Mouse (Mus musculus) midbrain, embryonic 15.5 days (tissue): Measurements from ENCODE around the gene Ormdl2. TPM values are rescaled to one million over a fixed set of nuclear protein-coding genes. Genes with fewer than 3 reads are reported as not detected.
A peak's percentile ranks its signal among the peaks of the same experiment; 100 is the strongest.

Source experiments
- ATAC-seq: fragments of 200-750 bp; cut with Nextera tagmentation; replicated peaks from 2 replicates; pipeline ENCODE4 v1.8.0; 2017; ENCODE audit warnings: moderate TSS enrichment
- H3K27ac ChIP-seq: fragments of 300-500 bp; sonication (generic); 2 replicates; pipeline ENCODE4 v1.5.1; 2015; ENCODE audit warnings: mild to moderate bottlenecking, inconsistent platforms
- H3K27me3 ChIP-seq: fragments of 300-500 bp; sonication (generic); replicated peaks from 2 replicates; pipeline ENCODE4 v1.6.1; 2015; ENCODE audit warnings: inconsistent platforms
- H3K36me3 ChIP-seq: fragments of 300-500 bp; sonication (generic); replicated peaks from 2 replicates; pipeline ENCODE4 v1.6.1; 2015; ENCODE audit warnings: inconsistent platforms
- H3K4me1 ChIP-seq: fragments of 300-500 bp; sonication (generic); 2 replicates; pipeline ENCODE4 v1.6.1; 2015; ENCODE audit warnings: inconsistent platforms
- H3K4me2 ChIP-seq: fragments of 300-500 bp; sonication (generic); 2 replicates; pipeline ENCODE4 v1.6.1; 2015; ENCODE audit warnings: inconsistent platforms, mild to moderate bottlenecking, moderate library complexity
- H3K4me3 ChIP-seq: fragments of 300-500 bp; sonication (generic); 2 replicates; pipeline ENCODE4 v1.5.1; 2015; ENCODE audit warnings: mild to moderate bottlenecking, inconsistent platforms
- H3K9ac ChIP-seq: fragments of 300-500 bp; sonication (generic); 2 replicates; pipeline ENCODE4 v1.6.1; 2015; ENCODE audit warnings: mild to moderate bottlenecking, inconsistent platforms
- H3K9me3 ChIP-seq: fragments of 300-500 bp; sonication (generic); 2 replicates; pipeline ENCODE4 v1.6.1; 2016; ENCODE audit warnings: inconsistent platforms
- WGBS: fragments of 180-500 bp; shearing (Covaris S2); methylation state at CpG from one replicate; pipeline ENCODE4 v1.1.7; 2015; ENCODE audit warnings: mixed read lengths; 5-methylcytosine and 5-hydroxymethylcytosine counted together
- polyA plus RNA-seq: library from polyadenylated mRNA; unstranded; fragments of >200 nt; fragmentation: Nextera tagmentation; extraction: Ambion mirVana; gene quantifications from 2 replicates; pipeline ENCODE4 v1.2.1, GENCODE M21; 2015

Ormdl2 gene
- polyA plus RNA-seq, 1 experiment from 2014 or later: 22.7 TPM

DNA sequence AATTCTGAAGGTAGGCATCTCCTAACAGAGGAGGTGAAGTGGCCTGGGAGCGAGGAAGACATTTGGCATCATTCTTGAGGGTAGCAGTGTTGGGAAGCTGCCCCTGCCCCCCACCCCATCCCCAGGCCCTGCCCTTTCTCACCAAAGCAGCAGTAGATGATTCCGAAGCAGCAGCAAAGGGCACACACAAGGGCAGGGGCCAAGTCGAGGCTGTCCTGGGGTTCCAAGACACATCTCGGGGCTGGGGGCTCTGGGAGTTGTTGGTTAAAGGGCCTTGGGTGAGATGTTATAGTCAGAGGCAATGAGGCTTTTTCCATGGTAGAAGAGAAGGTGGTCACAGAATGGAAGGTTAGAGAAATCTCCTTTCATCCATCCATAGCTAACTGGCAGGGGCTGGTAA, 18.5 kb downstream of the Ormdl2 start:
- Histone ChIP-seq H3K4me2 (peak overlapping the region; percentile 89), H3K27ac (peak overlapping the region; percentile 97; the same call in 1 of the 2 replicates), H3K36me3 (no peaks in the 10 kb centered on the region), H3K4me3 (peak overlapping the region; percentile 96; the same call in 1 of the 2 replicates), H3K27me3 (no peaks in the 10 kb centered on the region), H3K9me3 (no peaks in the 10 kb centered on the region), H3K4me1 (peaks cover 41% of the 10 kb centered on the region), H3K9ac (0 out of 2 replicates have a peak overlapping the region, but pooled peaks have one; percentile 22)
- no peak for ATAC-seq
- 65% methylated on average over 4 of the region's 4 CpGs for WGBS

DNA sequence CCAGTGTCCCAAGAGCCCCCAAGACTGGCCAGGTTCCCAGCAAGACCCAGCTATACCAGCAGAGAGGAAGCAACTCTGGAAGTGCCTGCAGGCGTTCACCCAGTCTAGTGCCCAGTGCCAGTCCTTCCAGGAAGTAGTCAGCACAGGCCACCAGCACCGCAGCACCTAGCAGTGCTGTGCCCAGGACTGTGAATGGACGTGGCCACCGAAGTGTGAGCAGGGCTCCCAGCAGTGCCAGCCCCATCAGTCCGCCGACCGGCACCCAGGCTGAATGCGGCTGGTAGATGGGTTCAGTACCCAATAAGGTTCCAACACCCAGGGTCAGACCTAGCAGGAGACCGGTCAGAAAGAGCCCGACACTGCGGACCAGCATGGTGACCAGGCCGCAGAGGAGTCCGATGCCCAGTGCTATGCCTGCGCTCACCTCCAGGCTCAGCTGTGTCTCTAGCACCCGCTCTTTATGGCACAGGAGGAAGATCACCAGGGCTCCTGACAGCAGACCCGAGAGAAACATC, 19.4 kb downstream of the Ormdl2 start:
- Histone ChIP-seq H3K27ac (no peak overlapping the region), H3K4me1 (peaks cover 32% of the 10 kb centered on the region), H3K27me3 (no peaks in the 10 kb centered on the region), H3K9ac (no peak overlapping the region), H3K36me3 (no peaks in the 10 kb centered on the region), H3K4me3 (no peak overlapping the region), H3K4me2 (no peak overlapping the region), H3K9me3 (no peaks in the 10 kb centered on the region)
- WGBS: 90% methylated on average over 16 of the region's 16 CpGs
- no peak for ATAC-seq

DNA sequence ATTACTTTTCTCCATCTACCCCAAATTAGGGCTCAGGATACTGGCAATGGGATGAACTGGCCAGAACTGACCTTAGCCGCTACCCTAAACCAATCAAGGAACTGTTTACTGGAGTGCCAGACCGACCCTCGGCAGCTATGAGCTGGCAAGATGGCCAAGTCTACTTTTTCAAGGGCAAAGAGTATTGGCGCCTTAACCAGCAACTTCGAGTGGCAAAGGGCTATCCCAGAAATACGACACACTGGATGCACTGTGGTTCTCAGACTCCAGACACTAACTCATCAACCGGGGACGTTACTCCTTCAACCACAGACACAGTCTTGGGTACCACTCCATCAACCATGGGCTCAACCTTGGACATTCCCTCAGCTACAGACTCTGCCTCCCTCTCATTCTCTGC, 22.8 kb downstream of the Ormdl2 start:
- WGBS: 98% methylated on average over 8 of the region's 8 CpGs
- H3K27ac ChIP-seq: no peak overlapping the region
- no peaks in the 10 kb centered on the region for H3K36me3 ChIP-seq
- H3K4me3 ChIP-seq: no peak overlapping the region
- no peak for ATAC-seq
- H3K9me3 ChIP-seq: no peaks in the 10 kb centered on the region
- H3K4me2 ChIP-seq: no peak overlapping the region
- peaks cover 15% of the 10 kb centered on the region for H3K4me1 ChIP-seq
- H3K27me3 ChIP-seq: no peaks in the 10 kb centered on the region
- H3K9ac ChIP-seq: no peak overlapping the region

DNA sequence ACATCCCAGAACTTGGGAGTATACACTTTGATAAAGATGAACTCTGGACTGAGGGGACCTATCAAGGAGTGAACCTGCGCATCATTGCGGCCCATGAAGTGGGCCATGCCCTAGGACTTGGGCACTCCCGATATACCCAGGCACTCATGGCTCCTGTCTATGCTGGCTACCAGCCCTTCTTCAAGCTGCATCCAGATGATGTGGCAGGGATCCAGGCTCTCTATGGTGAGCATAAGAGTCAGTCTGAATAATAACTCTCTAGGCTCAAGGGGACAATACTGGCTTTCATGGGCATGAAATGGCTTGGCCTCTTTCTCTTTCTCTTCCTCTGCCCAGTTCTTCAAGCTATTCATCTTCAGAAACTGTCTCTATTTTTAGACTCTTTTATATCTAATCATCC, 25.9 kb downstream of the Ormdl2 start:
- ATAC-seq: no peak
- 96% methylated on average over 3 of the region's 3 CpGs for WGBS
- no peak overlapping the region for H3K4me2 ChIP-seq

DNA sequence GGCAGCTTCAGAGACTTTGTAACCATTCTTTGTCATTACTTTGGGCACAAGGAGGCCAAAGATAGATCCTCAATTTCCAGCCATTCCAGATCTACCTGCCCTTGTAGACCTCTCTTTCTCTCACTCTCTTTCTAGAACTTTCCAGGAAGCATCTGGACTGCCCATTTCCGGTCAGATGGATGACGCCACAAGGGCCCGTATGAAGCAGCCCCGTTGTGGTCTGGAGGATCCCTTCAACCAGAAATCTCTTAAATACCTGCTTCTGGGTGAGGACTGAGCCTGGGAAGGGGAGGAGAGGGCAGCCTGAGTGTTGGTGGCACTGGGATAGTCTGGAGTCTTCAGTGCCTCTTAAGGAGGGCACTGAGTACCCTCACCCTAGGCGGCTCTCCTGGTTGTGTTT, 27.1 kb downstream of the Ormdl2 start:
- Histone ChIP-seq H3K9me3 (no peaks in the 10 kb centered on the region), H3K4me2 (no peak overlapping the region), H3K4me3 (no peak overlapping the region), H3K27ac (no peak overlapping the region), H3K4me1 (no peaks in the 10 kb centered on the region), H3K9ac (no peak overlapping the region), H3K27me3 (no peaks in the 10 kb centered on the region), H3K36me3 (no peaks in the 10 kb centered on the region)
- 90% methylated on average over 5 of the region's 5 CpGs for WGBS
- no peak for ATAC-seq

More for the DNA sequence above, 25.9 kb downstream of the Ormdl2 start:
- Histone ChIP-seq H3K27me3 (no peaks in the 10 kb centered on the region), H3K27ac (no peak overlapping the region), H3K9ac (no peak overlapping the region), H3K4me3 (no peak overlapping the region), H3K4me1 (no peaks in the 10 kb centered on the region), H3K9me3 (no peaks in the 10 kb centered on the region), H3K36me3 (no peaks in the 10 kb centered on the region)

DNA sequence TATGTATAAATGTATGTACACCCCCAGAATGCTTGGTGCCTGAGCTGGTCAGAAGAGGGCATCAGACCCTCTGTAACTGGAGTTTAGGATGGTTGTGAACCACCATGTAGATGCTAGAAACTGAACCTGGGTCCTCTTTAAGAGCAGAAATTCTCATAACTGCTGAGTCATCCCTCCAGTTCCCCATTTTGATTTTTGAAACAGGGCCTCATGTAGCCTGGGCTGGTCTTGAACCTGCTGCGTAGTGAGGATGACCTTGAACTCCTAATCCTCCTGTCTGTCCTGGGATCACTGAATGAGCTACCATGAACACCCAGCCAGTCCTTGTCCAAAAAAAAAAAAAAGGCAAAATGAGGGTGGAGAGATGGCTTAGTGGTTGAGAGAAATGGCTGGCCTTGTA, 28.2 kb downstream of the Ormdl2 start:
- H3K36me3 ChIP-seq: no peaks in the 10 kb centered on the region
- no peak overlapping the region for H3K4me3 ChIP-seq
- no peak overlapping the region for H3K4me2 ChIP-seq
- WGBS: 96% methylated on average over 1 of the region's 1 CpGs
- H3K27ac ChIP-seq: no peak overlapping the region
- H3K9ac ChIP-seq: no peak overlapping the region
- no peaks in the 10 kb centered on the region for H3K9me3 ChIP-seq
- no peaks in the 10 kb centered on the region for H3K4me1 ChIP-seq
- ATAC-seq: no peak
- H3K27me3 ChIP-seq: no peaks in the 10 kb centered on the region

DNA sequence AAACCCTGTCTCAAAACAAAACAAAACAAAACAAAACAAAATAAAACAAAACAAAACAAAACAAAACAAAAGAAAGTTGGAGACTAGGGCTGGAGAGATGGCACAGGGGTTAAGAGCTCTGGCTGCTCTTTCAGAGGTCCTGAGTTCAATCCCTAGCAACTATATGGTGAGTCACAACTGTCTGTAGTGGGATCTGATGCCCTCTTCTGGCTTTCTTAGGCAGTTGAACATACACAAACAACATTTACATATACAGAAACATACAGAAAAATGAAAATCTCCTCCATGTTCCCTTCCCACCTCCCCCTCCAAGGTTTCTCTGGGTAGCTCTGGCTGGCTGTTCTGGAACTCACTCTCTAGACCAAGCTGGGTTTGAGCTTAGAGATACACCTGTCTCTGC, 29.4 kb downstream of the Ormdl2 start:
- H3K4me2 ChIP-seq: no peak overlapping the region
- H3K27me3 ChIP-seq: no peaks in the 10 kb centered on the region
- H3K36me3 ChIP-seq: no peaks in the 10 kb centered on the region
- no peak overlapping the region for H3K27ac ChIP-seq
- H3K4me1 ChIP-seq: no peaks in the 10 kb centered on the region
- no peak for ATAC-seq
- H3K4me3 ChIP-seq: no peak overlapping the region
- H3K9me3 ChIP-seq: no peaks in the 10 kb centered on the region
- H3K9ac ChIP-seq: no peak overlapping the region

DNA sequence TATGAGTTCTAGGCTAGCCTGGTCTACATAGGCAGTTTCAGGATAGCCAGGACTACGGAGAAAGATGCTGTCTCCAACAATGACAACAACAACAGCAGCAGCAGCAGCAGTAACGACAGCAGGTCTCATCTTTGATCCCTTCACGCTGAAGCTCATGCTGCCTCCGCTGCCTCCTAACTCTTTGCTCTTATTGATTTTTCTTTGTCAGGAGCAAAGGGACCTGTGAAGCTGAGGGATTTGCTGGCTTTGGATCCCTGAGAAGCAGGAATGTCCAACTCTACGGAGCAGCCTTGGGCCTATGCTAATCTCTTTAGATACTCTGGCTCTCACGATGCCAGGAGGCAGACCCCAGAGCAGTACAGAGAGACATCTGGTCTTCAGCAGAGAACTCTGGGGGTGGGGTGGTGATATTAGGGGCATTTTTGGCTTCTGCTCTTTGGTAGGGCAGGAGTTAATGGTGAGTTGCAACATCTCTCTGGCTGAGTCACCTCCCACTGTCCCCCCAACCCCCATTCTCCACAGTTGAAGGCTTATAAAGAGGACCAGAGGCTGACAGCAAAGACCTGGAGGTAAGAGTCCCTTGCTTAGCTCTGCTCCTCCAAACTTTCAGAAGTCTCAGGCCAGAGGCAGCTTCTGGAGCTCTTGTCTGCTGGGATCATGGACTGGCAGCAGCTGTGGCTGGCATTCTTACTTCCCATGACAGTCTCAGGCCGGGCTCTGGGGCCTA, 30.9 kb downstream of the Ormdl2 start, which contains the start of gene Mmp19:
TSS of gene Mmp19 (plus strand) at position 513 of the 727 bp plus-strand sequence.
- Histone ChIP-seq H3K36me3 (no peaks in the 10 kb centered on the region), H3K27me3 (no peaks in the 10 kb centered on the region), H3K4me1 (no peaks in the 10 kb centered on the region), H3K9ac (no peak within 1 kb of the TSS), H3K27ac (no peak within 1 kb of the TSS), H3K4me2 (no peak within 1 kb of the TSS), H3K9me3 (no peaks in the 10 kb centered on the region), H3K4me3 (no peak within 1 kb of the TSS)
- 60% methylated on average over 7 of the region's 7 CpGs for WGBS
- no peak for ATAC-seq

DNA sequence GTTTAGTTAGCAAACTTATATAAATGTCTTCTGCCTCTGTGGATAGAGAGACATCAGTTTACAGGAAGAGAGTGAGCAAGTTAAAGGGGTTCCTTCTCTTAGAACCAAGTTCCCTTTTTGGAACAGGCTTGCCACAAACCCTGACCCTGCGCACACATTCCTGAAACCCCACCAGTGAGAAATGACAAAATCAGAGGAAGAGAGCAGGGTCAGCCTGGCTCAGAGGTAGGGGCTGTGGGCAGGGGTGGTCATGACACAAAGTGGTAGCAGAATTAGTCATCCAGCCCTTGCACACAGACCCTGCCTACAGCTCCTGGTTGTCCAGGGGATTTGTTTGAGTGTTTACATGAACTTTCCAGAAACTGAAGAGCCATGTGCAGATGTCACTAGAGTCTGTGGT, 41.2 kb downstream of the Ormdl2 start:
- no peak for ATAC-seq
- no peaks in the 10 kb centered on the region for H3K9me3 ChIP-seq
- H3K27me3 ChIP-seq: no peaks in the 10 kb centered on the region
- no peak overlapping the region for H3K9ac ChIP-seq
- 100% methylated on average over 1 of the region's 1 CpGs for WGBS
- no peak overlapping the region for H3K27ac ChIP-seq
- no peak overlapping the region for H3K4me3 ChIP-seq
- H3K36me3 ChIP-seq: no peaks in the 10 kb centered on the region
- H3K4me2 ChIP-seq: no peak overlapping the region
- no peaks in the 10 kb centered on the region for H3K4me1 ChIP-seq

DNA sequence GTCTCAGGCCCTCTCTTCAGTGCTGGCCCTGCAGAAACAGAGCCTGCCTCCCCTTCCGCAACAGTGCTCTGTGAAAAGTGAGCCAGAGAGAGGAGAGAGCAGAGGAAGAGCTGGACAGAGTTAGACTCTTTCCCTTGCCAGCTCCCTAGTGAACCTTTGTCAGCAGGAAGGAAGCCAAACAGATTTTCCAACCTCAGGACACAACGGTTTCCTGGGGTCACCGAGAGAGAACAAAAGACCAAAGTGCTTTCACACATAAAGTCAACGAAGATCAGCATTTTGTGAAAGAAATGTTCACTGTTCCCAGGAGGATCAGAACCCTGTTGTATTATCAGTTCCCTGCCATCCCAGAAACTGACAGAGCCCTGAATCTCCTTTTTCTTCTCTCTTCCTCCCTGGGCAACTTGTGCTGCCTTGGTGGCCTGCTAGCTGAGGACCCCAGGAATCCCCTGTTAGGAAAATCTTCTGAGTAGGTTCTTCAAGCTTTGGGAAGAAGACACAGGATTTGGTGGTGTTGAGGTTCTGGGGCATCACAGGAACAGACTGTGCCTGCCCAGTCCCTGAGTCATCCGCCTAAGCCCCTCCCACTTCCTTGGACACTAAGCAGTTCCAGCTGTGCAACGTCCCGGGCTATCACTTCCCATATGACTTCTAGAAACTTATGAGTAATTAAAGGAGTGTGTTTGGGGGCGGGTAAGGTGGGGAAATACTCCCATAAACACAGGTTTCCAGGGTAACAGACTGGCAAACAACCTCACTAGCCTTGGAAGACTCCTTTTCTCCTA, 42.2 kb downstream of the Ormdl2 start:
- Histone ChIP-seq H3K27ac (no peak overlapping the region), H3K36me3 (no peaks in the 10 kb centered on the region), H3K9me3 (no peaks in the 10 kb centered on the region), H3K4me1 (no peaks in the 10 kb centered on the region), H3K4me3 (no peak overlapping the region), H3K9ac (no peak overlapping the region), H3K27me3 (no peaks in the 10 kb centered on the region), H3K4me2 (no peak overlapping the region)
- ATAC-seq: no peak
- 38% methylated on average over 8 of the region's 8 CpGs for WGBS

DNA sequence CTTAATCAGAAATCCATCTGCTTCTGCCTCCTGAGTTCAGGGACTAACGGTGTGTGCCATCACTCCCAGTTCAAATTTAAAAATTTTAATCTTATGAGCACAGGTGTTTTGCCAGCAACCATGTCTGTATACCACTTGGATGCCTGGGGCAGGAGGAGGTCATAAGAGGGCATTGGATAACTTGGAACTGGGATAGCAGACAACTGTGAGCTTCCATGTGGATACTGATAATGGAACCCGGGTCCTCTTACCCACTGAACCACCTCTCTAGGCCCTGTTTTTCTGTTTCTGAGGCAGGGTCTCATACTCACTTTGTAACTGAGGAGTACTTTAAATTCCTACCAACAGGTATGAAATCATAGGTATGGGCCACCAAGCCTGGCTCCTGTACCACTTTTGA, 43.0 kb downstream of the Ormdl2 start:
- WGBS: 89% methylated on average over 2 of the region's 2 CpGs
- H3K4me2 ChIP-seq: no peak overlapping the region
- ATAC-seq: no peak
- no peak overlapping the region for H3K9ac ChIP-seq
- H3K36me3 ChIP-seq: no peaks in the 10 kb centered on the region
- no peaks in the 10 kb centered on the region for H3K4me1 ChIP-seq
- H3K9me3 ChIP-seq: no peaks in the 10 kb centered on the region
- H3K27ac ChIP-seq: no peak overlapping the region
- no peaks in the 10 kb centered on the region for H3K27me3 ChIP-seq
- no peak overlapping the region for H3K4me3 ChIP-seq

DNA sequence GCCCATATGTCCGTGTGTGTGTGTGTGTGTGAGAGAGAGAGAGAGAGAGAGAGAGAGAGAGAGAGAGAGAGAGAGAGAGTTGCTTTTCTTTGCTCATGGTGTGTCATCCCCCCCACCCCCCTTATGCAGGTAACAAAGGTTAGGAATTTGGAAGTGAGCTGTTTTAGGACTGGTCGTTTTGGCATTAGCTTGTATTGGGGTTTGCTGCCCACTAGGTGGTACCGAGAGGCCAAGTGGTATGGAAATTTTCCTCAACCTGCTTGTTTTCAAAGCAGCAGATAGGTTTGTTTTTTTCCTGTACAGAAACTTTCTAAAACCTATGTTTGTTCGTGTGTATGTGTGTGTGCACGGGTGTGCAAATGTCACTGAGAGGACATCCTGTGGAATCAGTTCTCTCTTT, 47.8 kb downstream of the Ormdl2 start:
- no peak for ATAC-seq
- WGBS: 30% methylated on average over 5 of the region's 5 CpGs
- no peaks in the 10 kb centered on the region for H3K9me3 ChIP-seq
- no peaks in the 10 kb centered on the region for H3K36me3 ChIP-seq
- no peak overlapping the region for H3K4me2 ChIP-seq
- no peak overlapping the region for H3K27ac ChIP-seq
- H3K27me3 ChIP-seq: no peaks in the 10 kb centered on the region
- H3K4me1 ChIP-seq: no peaks in the 10 kb centered on the region
- no peak overlapping the region for H3K4me3 ChIP-seq
- no peak overlapping the region for H3K9ac ChIP-seq
